Mouse (Mus musculus) cortical plate, adult 2 months (tissue): ENCODE measurements at regions not wholly inside any gene's neighbourhood (a gene's known extent, or its start where the extent isn't known, plus 50 kb on each side); places are given as distances from the start of the nearest gene placed in this dataset.

ENCODE experiments used
- CTCF ChIP-seq: fragments of 200-500 bp; IDR thresholded peaks from 2 replicates; pipeline ENCODE4 v1.5.1; 2011; ENCODE audit warnings: mild to moderate bottlenecking, control low read depth, low read length; ENCODE audit not compliant: insufficient read depth; ENCODE audit errors: extremely low read depth
- POLR2A ChIP-seq: fragments of 200-500 bp; IDR thresholded peaks from 2 replicates; pipeline ENCODE4 v1.6.1; 2011; ENCODE audit warnings: mild to moderate bottlenecking, low read length, control low read depth; ENCODE audit not compliant: insufficient read depth; ENCODE audit errors: extremely low read depth

GRCm38 (mm10) chr11:32907520-32908233, 83.3 kb upstream of the Smim23 start:
- no peak for TF ChIP-seq POLR2A
- TF ChIP-seq CTCF = no peak
